Mouse (Mus musculus) thymus, postnatal 36 days (tissue): ENCODE data around the gene Ern1.

Experiments
- DNase-seq, 2 experiments: peaks; one replicate each; pipeline ENCODE4 v3.0.0; 2022; ENCODE audit warnings: mixed read lengths in 2 of 2

The Ern1 gene

DNA sequence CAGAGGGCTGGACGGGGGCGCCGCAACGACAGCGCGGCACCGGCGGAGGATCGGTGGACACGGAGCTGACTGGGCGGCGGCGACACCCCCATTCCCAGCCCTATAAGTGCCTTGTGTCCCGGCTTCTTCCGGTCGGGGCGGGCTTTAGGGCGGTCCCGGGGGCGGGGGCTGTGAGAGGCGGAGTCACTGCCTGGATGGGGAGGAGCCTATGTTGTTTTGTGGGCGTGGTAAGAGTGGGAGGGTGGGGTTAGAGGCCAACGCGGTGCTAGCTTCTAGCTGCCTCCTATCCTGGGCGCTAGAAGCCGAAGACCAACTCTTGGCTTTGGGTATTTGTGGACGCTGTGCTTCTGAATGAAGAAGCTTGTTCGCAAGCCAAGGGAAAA lies at the start of gene Ern1:
Ern1 (minus strand) TSS at position 120 of the 383 bp plus-strand sequence.
- peak; percentile 93 to 97 for DNase-seq

GRCm38 (mm10) chr11:106536253-106536912 lies 48.7 kb upstream of the Ern1 start:
- peak; percentile 48 to 65 for DNase-seq

DNA sequence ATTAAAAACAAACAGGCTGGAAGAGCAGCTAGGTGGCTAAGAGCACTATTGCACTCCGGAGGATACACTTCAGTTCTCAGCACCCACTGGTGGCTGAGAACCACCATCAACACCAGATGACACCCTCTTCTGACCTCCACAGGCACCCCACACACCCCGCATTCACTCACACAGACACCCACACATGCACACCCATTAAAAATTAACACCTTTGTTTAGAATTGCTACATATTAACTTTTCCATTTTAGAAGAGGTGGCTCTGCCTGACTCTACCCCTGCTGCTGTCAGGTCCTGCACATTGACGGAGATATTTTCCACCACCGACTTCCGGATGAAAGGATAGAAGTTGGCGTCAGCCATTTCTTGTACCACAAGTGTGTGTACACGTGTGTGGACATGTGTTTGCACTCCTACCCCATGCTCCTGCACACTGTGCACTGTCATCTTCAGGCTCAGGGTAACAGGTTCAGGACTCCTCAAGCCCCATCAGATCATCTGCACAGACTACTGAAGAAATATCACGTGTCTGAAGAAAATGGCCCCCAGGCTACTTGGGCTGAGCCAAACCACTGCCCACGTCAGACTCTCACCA lies 48.1 kb upstream of the Ern1 start:
- DNase-seq: no peak

GRCm38 (mm10) chr11:106532248-106532790 lies 44.7 kb upstream of the Ern1 start:
- DNase-seq: no peak

DNA sequence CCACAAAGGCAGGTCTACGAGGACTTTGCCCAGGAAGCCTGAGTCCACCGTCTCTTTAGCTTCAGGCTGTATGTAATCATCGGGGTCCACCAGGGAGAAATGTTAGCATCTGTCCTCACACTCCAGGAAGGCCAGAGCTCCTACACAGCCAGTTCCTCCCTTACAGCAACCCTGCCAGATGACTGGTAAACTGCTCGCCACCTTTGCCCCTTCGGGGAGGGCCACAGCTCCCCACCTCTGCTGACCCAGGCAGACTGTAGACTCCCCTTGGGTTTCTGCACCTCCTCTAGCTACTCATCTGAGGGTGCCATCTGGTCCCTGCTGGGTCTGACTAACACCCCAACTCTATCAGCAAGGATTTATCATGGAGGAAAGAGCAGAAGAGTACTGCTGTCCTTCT lies 42.1 kb upstream of the Ern1 start:
- DNase-seq: no peak

- no peak for DNase-seq
These were observed 41.5 kb upstream of the Ern1 start for GRCm38 (mm10) chr11:106529113-106529512.

GRCm38 (mm10) chr11:106527926-106528325 lies 40.3 kb upstream of the Ern1 start:
- no peak for DNase-seq

GRCm38 (mm10) chr11:106527147-106527821 lies 39.6 kb upstream of the Ern1 start:
- DNase-seq: no peak

DNA sequence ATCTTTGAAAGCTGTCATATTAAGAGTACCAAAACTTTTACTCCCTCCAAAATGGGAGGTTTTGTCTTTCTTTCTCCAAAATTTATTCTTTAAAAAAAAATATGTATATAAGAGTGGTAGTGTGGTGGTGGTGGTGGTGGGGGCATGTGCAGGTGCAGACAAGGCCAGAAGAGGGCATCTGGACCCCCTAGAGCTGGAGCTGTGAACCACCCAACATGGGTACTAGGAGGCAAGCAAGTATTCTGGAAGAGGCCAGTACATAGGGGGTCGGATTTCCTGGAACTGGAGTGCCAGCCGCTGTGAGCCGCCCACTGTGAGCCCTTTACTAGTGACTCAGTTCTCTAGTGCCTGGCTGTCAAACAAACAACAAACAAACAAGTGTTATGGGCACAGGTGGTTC lies 34.9 kb upstream of the Ern1 start:
- DNase-seq: peak; percentile 46 to 53

GRCm38 (mm10) chr11:106521612-106522011 lies 34.0 kb upstream of the Ern1 start:
- DNase-seq: no peak

DNA sequence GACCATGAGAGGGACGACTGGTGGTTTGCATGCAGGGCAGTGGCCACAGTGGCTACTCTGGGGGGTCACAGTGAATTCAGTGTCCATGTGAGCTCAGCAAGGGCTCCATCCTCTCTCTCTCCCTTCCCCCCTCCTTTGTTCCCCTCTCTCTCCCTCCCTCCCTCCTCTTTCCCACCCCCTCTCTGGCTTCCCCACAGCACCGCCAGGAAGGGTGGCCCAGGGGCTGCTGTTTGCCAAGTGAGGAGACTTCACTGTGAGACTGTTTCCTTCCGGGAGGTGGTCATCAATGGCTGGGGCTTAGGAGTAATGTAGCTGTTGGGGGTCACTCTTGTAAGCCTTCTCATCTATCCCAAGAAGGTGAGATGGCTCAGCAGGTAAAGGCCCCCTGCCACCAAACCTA lies 32.8 kb upstream of the Ern1 start:
- DNase-seq: no peak

DNA sequence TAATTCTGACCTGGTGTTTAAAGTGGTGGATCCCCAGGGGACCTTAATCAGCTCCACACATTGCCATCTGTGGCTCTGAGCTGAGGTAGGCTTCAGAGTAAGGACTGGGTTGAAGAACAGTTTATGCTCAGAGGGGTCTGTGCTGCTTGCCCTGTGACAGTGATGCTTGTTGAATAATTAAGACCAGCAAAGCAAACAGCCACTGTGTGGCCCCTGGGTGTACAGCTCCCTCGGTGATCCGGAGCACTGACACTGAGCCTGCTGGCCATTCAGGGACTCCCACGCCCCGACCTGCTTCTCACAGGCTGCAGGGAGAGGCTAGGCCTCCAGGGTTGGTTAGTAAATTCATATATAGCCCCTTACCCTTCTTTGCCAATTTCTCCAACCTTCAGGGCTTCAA lies 31.9 kb upstream of the Ern1 start:
- no peak for DNase-seq

GRCm38 (mm10) chr11:106518391-106518790 lies 30.7 kb upstream of the Ern1 start:
- no peak for DNase-seq

DNA sequence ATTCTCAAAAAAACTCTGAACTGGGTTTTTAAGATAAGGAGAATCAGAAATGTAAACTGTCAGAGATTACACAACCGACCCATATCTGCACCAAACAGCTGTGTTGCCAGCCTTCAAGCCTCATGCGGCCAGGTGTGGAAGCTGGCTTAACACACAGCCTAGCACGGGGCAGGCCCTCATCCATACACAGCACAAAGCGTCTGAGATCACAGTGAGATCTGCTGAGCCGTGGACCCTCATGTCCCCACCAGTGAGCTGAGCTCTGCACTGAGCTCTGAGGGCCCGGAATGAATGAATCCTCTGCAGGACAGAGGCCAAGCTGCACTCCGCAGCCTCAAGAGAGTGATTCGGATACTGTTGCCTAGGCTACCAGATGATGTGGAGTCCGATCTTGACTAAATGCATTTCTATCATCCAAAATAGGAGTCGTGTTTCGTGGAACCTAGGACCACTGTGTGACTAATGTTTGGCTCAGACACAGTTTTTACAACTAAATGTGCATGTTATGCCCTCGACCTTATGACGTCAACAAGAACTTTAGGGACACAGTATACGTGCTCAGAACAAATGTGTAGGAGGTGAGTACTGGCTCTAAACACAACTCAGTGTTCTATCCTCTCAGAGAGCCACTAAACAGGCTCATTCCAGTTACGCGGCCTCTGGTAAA lies 27.6 kb upstream of the Ern1 start:
- DNase-seq: peak in 1 of 2 experiments; percentile 28

- DNase-seq: no peak
These were observed 26.8 kb upstream of the Ern1 start for GRCm38 (mm10) chr11:106514446-106514845.

GRCm38 (mm10) chr11:106513166-106513565 lies 25.5 kb upstream of the Ern1 start:
- DNase-seq: peak; percentile 66 to 69

- DNase-seq: no peak
These were observed 24.3 kb upstream of the Ern1 start for GRCm38 (mm10) chr11:106512006-106512390.

- no peak for DNase-seq
These were observed 23.8 kb upstream of the Ern1 start for GRCm38 (mm10) chr11:106511236-106512005.

- DNase-seq: no peak
These were observed 20.0 kb upstream of the Ern1 start for GRCm38 (mm10) chr11:106507638-106508037.

- DNase-seq: no peak
These were observed 18.6 kb upstream of the Ern1 start for GRCm38 (mm10) chr11:106506211-106506610.

- no peak for DNase-seq
These were observed 16.5 kb upstream of the Ern1 start for GRCm38 (mm10) chr11:106504129-106504528.

- no peak for DNase-seq
These were observed 15.7 kb upstream of the Ern1 start for GRCm38 (mm10) chr11:106503425-106503717.
